Mouse (Mus musculus): ENCODE data around the gene Marco. TPM values are rescaled to one million over a fixed set of nuclear protein-coding genes. Genes with fewer than 3 reads are reported as not detected.

The Marco gene
- polyA plus RNA-seq, 1 experiment from 2014 or later: 0.17 TPM

DNA sequence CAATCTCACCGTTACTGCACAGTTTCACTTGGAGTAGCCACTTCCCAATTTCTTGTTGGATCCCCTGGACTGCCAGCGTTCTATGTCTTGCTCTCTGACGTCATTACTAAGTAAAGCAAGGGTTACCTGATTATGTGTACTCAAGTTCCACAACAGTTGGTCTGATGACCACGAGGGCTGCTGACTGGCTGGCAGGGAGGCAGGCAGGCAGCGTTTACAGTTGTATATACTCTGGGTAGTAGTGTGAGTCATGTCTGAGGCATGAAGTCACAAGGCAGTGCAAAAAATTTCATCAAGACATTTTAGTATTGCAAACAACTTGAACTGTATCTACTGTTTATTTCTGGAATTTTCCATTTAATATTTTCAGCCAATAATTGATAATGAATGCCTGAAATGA, 74.7 kb downstream of the Marco start:
- 88% methylated on average over 5 of the region's 5 CpGs for WGBS
- no peaks in the 10 kb centered on the region for H3K9me3 ChIP-seq
- no peak overlapping the region for H3K4me2 ChIP-seq
- H3K36me3 ChIP-seq: no peaks in the 10 kb centered on the region
- H3K4me3 ChIP-seq: no peak overlapping the region
- H3K27me3 ChIP-seq: no peaks in the 10 kb centered on the region
- no peak overlapping the region for H3K9ac ChIP-seq
- no peak overlapping the region for H3K27ac ChIP-seq (replicated peaks)
- no peak for ATAC-seq (ENCODE audit: low read depth)
- no peaks in the 10 kb centered on the region for H3K4me1 ChIP-seq (replicated peaks)

DNA sequence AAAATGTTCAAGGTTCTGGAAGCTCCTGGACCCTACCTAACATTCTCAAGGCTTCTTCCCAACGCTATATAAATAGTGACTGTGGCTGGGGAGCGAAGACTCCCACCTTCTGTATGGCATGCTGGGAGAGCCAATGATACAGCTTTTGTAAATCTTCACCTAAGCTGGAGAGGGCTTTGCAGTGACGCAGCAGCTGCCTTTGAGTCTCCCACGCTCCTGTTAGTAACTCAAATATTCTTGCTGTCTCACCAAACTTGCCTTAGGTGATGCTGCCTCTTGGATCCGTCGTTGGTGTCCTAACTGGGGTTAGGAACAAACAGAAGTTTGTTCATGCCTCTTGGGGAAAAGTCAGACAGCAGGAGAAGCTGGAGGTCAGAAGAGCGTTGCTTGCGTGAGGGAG, 79.2 kb downstream of the Marco start:
- WGBS: 79% methylated on average over 8 of the region's 8 CpGs
- H3K27me3 ChIP-seq: no peaks in the 10 kb centered on the region

More for the DNA sequence above, 79.2 kb downstream of the Marco start:
- no peaks in the 10 kb centered on the region for H3K36me3 ChIP-seq
- no peak overlapping the region for H3K4me3 ChIP-seq
- no peak overlapping the region for H3K27ac ChIP-seq (replicated peaks)
- H3K4me1 ChIP-seq (replicated peaks): no peaks in the 10 kb centered on the region
- H3K9me3 ChIP-seq: no peaks in the 10 kb centered on the region
- no peak overlapping the region for H3K9ac ChIP-seq
- ATAC-seq (ENCODE audit: low read depth): no peak
- no peak overlapping the region for H3K4me2 ChIP-seq

Other genes starting within 250 kb of the Marco start
- gene Steap3, start 232.3 kb downstream of the Marco start, polyA plus RNA-seq (2015; fragmentation: Nextera tagmentation; extraction: Ambion mirVana): 2.6 and 3.8 TPM in 2 replicates
- 0.58 and 0.71 TPM in 2 replicates for gene C1ql2, start 164.4 kb downstream of the Marco start, polyA plus RNA-seq (2015; fragmentation: Nextera tagmentation; extraction: Ambion mirVana)
- 1.4 and 1.6 TPM in 2 replicates for gene En1, start 97.4 kb upstream of the Marco start, polyA plus RNA-seq (2015; fragmentation: Nextera tagmentation; extraction: Ambion mirVana)

Data from neural tube, embryonic 13.5 days (tissue).